Mouse (Mus musculus) ES-Bruce4 (cell line): ENCODE measurements at regions not wholly inside any gene's neighbourhood (a gene's known extent, or its start where the extent isn't known, plus 50 kb on each side); places are given as distances from the start of the nearest gene placed in this dataset.

Experiments
- CTCF ChIP-seq: IDR thresholded peaks from one replicate; pipeline ENCODE4 v1.8.1; 2011; ENCODE audit warnings: low read depth, low read length
- POLR2A ChIP-seq: IDR thresholded peaks from one replicate; pipeline ENCODE4 v1.8.1; 2011; ENCODE audit warnings: low read length; ENCODE audit not compliant: insufficient read depth

DNA sequence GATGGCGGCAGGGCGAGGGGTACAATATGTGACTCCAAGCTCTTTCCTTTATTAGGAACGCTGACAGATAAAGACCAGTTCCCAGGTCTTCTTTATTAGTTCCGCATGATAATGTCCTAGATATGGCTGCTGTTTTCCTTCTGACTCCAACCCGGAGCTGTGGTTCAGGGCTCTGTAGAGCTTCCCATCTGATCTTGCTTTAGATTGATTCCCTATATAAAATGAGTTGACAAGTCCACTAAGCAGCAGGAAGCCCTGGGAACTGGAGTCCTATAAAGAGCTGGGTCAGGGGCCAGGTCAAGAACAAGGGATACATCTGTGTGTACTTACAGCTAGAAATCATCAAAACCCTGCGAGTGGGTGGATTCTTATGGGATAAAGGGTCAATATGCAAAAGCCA, 347.5 kb downstream of the Adra2a start:
- TF ChIP-seq CTCF: no peak
- no peak for TF ChIP-seq POLR2A
